Mouse (Mus musculus): ENCODE results near the gene Thnsl2.

Gene Thnsl2

GRCm38 (mm10) chr6:71143894-71144455 lies at the start of gene Thnsl2:
Gene Thnsl2, minus strand, starts transcription at chr6:71144439.
- in situ Hi-C loops (cut with MboI, MseI) = no loop called here

- in situ Hi-C loops (cut with MboI, MseI) = no loop called here
These were observed 49.0 kb upstream of the Thnsl2 start for GRCm38 (mm10) chr6:71193151-71193740.

GRCm38 (mm10) chr6:71190501-71190900 lies 46.3 kb upstream of the Thnsl2 start:
- in situ Hi-C loops (cut with MboI, MseI) = no loop called here

- in situ Hi-C loops (cut with MboI, MseI) = no loop called here
These were observed 45.3 kb upstream of the Thnsl2 start for GRCm38 (mm10) chr6:71189578-71189977.

- in situ Hi-C loops (cut with MboI, MseI) = no loop called here
These were observed 40.8 kb upstream of the Thnsl2 start for GRCm38 (mm10) chr6:71184941-71185604.

GRCm38 (mm10) chr6:71180596-71180995 lies 36.4 kb upstream of the Thnsl2 start:
- in situ Hi-C loops (cut with MboI, MseI) = no loop called here

GRCm38 (mm10) chr6:71172812-71173580 lies 28.8 kb upstream of the Thnsl2 start:
- in situ Hi-C loops (cut with MboI, MseI) = no loop called here

GRCm38 (mm10) chr6:71166551-71167169 lies 22.4 kb upstream of the Thnsl2 start:
- in situ Hi-C loops (cut with MboI, MseI) = no loop called here

GRCm38 (mm10) chr6:71164394-71164793 lies 20.2 kb upstream of the Thnsl2 start:
- in situ Hi-C loops (cut with MboI, MseI) = loop anchor here (5.0 kb wide), 1 partner anchor 133 kb away; no protein-coding TSS in a partner anchor

GRCm38 (mm10) chr6:71162269-71162668 lies 18.0 kb upstream of the Thnsl2 start:
- in situ Hi-C loops (cut with MboI, MseI) = loop anchor here (5.0 kb wide), 1 partner anchor 135 kb away; no protein-coding TSS in a partner anchor

GRCm38 (mm10) chr6:71161290-71161689 lies 17.1 kb upstream of the Thnsl2 start:
- in situ Hi-C loops (cut with MboI, MseI) = loop anchor here (5.0 kb wide), 1 partner anchor 136 kb away; no protein-coding TSS in a partner anchor

GRCm38 (mm10) chr6:71156674-71157326 lies 12.6 kb upstream of the Thnsl2 start:
- in situ Hi-C loops (cut with MboI, MseI) = no loop called here

GRCm38 (mm10) chr6:71154861-71155260 lies 10.6 kb upstream of the Thnsl2 start:
- in situ Hi-C loops (cut with MboI, MseI) = loop anchor here (5.0 kb wide), 1 partner anchor 247 kb away; no protein-coding TSS in a partner anchor

GRCm38 (mm10) chr6:71153486-71153885 lies 9.2 kb upstream of the Thnsl2 start:
- in situ Hi-C loops (cut with MboI, MseI) = loop anchor here (5.0 kb wide), 1 partner anchor 249 kb away; no protein-coding TSS in a partner anchor

GRCm38 (mm10) chr6:71151098-71151497 lies 6.9 kb upstream of the Thnsl2 start:
- in situ Hi-C loops (cut with MboI, MseI) = loop anchor here (5.0 kb wide), 1 partner anchor 251 kb away; no protein-coding TSS in a partner anchor

- in situ Hi-C loops (cut with MboI, MseI) = no loop called here
These were observed 5.3 kb upstream of the Thnsl2 start for GRCm38 (mm10) chr6:71149534-71149933.

- in situ Hi-C loops (cut with MboI, MseI) = no loop called here
These were observed 4.1 kb upstream of the Thnsl2 start for GRCm38 (mm10) chr6:71148336-71148735.

- in situ Hi-C loops (cut with MboI, MseI) = no loop called here
These were observed 1.2 kb upstream of the Thnsl2 start for GRCm38 (mm10) chr6:71145288-71145989.

- in situ Hi-C loops (cut with MboI, MseI) = no loop called here
These were observed 915 bp downstream of the Thnsl2 start for GRCm38 (mm10) chr6:71143154-71143893.

- in situ Hi-C loops (cut with MboI, MseI) = no loop called here
These were observed 9.2 kb downstream of the Thnsl2 start for GRCm38 (mm10) chr6:71135031-71135430.

Measured in T-helper 1 cell (primary cell).